Mouse (Mus musculus) small intestine, adult 2 months (tissue): ENCODE results near the gene Them7. TPM values are rescaled to one million over a fixed set of nuclear protein-coding genes. Genes with fewer than 3 reads are reported as not detected.

Source experiments
- H3K27ac ChIP-seq: fragments of 200-500 bp; 2 replicates; pipeline ENCODE4 v1.5.1; 2012; ENCODE audit warnings: low read depth, low read length, control low read depth, inconsistent platforms; ENCODE audit not compliant: insufficient read depth
- H3K27me3 ChIP-seq: fragments of 200-500 bp; 2 replicates; pipeline ENCODE4 v1.6.1; 2012; ENCODE audit warnings: mild to moderate bottlenecking, moderate library complexity, low read length, inconsistent platforms; ENCODE audit not compliant: control insufficient read depth, insufficient read depth
- H3K36me3 ChIP-seq: fragments of 200-500 bp; 2 replicates; pipeline ENCODE4 v1.6.1; 2012; ENCODE audit warnings: mild to moderate bottlenecking, low read length, control low read depth, inconsistent platforms; ENCODE audit not compliant: control insufficient read depth, insufficient read depth
- H3K4me1 ChIP-seq: fragments of 200-500 bp; 2 replicates; pipeline ENCODE4 v1.6.1; 2012; ENCODE audit warnings: low read length, inconsistent platforms, mixed read lengths; ENCODE audit not compliant: control insufficient read depth, insufficient read depth, insufficient read length
- H3K4me3 ChIP-seq: fragments of 200-500 bp; 2 replicates; pipeline ENCODE4 v1.5.1; 2012; ENCODE audit warnings: low read depth, mild to moderate bottlenecking, control low read depth, inconsistent platforms, low read length, moderate library complexity
- CTCF ChIP-seq: fragments of 200-500 bp; IDR thresholded peaks from 2 replicates; pipeline ENCODE4 v1.5.1; 2012; ENCODE audit warnings: low read depth, mild to moderate bottlenecking, control low read depth, inconsistent platforms, low read length, moderate library complexity, mixed read lengths; ENCODE audit not compliant: insufficient replicate concordance, insufficient read length; ENCODE audit errors: extremely low read depth
- POLR2A ChIP-seq: fragments of 200-500 bp; IDR thresholded peaks from 2 replicates; pipeline ENCODE4 v1.6.1; 2012; ENCODE audit warnings: low read depth, mild to moderate bottlenecking, control low read depth, inconsistent platforms, low read length, moderate library complexity
- WGBS: fragments of 180-500 bp; shearing (Covaris S2); methylation state at CpG from one replicate; pipeline ENCODE4 v1.1.7; 2018; 5-methylcytosine and 5-hydroxymethylcytosine counted together
- polyA plus RNA-seq: library from polyadenylated mRNA; depleted of rRNA; stranded (reverse); fragments of >200 nt; gene quantifications from 2 replicates; pipeline ENCODE4 v1.2.3, GENCODE M21; 2012

Them7 gene
- polyA plus RNA-seq, 1 experiment = not detected

DNA sequence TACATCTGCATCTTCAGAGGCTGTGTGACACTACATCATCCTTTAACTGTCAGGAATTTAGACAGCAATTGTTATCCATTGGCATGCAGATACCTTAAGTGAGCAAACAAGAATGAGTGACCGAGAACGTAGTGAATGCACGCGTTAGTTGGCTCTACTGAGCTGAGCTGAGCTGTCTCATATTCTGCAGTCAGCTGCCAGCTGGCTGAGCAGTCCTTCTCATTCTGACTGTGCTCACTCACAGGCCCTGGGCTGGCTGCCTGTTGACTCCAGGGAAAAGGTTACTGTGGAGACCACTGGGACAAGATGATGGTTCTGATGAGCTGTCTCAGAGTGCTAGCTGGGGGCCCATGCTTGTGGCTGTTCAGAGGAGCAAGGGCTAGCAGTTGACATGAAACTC is 184.4 kb downstream of the Them7 start:
- WGBS = 46% methylated on average over 4 of the region's 4 CpGs
- Histone ChIP-seq H3K27me3 (no peaks in the 10 kb centered on the region), H3K36me3 (no peaks in the 10 kb centered on the region), H3K4me1 (no peaks in the 10 kb centered on the region), H3K4me3 (no peak overlapping the region), H3K27ac (no peak overlapping the region)
- TF ChIP-seq CTCF = no peak
- TF ChIP-seq POLR2A = no peak

GRCm38 (mm10) chr2:105409253-105409652 is 185.1 kb downstream of the Them7 start:
- Histone ChIP-seq H3K36me3 (no peaks in the 10 kb centered on the region), H3K27ac (no peak overlapping the region), H3K27me3 (no peaks in the 10 kb centered on the region), H3K4me3 (no peak overlapping the region), H3K4me1 (no peaks in the 10 kb centered on the region)
- TF ChIP-seq POLR2A (no peak), CTCF (no peak)
- 86% methylated on average over 1 of the region's 1 CpGs for whole genome bisulfite sequencing

GRCm38 (mm10) chr2:105414309-105414708 is 190.2 kb downstream of the Them7 start:
- TF ChIP-seq CTCF (no peak), POLR2A (no peak)
- Histone ChIP-seq H3K27me3 (no peaks in the 10 kb centered on the region), H3K4me1 (no peaks in the 10 kb centered on the region), H3K27ac (no peak overlapping the region), H3K36me3 (no peaks in the 10 kb centered on the region), H3K4me3 (no peak overlapping the region)
- WGBS = 34% methylated on average over 2 of the region's 2 CpGs

- Histone ChIP-seq H3K27me3 (no peaks in the 10 kb centered on the region), H3K4me1 (no peaks in the 10 kb centered on the region), H3K4me3 (no peak overlapping the region), H3K36me3 (no peaks in the 10 kb centered on the region), H3K27ac (no peak overlapping the region)
- TF ChIP-seq CTCF = no peak
- TF ChIP-seq POLR2A = no peak
- WGBS = 58% methylated on average over 7 of the region's 7 CpGs
These were observed 192.0 kb downstream of the Them7 start for GRCm38 (mm10) chr2:105416046-105416659.

GRCm38 (mm10) chr2:105416660-105417348 is 192.7 kb downstream of the Them7 start:
- 59% methylated on average over 8 of the region's 8 CpGs for WGBS
- TF ChIP-seq CTCF = no peak
- TF ChIP-seq POLR2A = no peak
- no peaks in the 10 kb centered on the region for H3K4me1 ChIP-seq

GRCm38 (mm10) chr2:105417663-105418062 is 193.5 kb downstream of the Them7 start:
- Histone ChIP-seq H3K36me3 (no peaks in the 10 kb centered on the region), H3K4me1 (no peaks in the 10 kb centered on the region), H3K27me3 (no peaks in the 10 kb centered on the region), H3K27ac (no peak overlapping the region), H3K4me3 (no peak overlapping the region)
- TF ChIP-seq CTCF = no peak
- no peak for TF ChIP-seq POLR2A
- 60% methylated on average over 5 of the region's 5 CpGs for WGBS

More at GRCm38 (mm10) chr2:105416660-105417348, 192.7 kb downstream of the Them7 start:
- no peak overlapping the region for H3K27ac ChIP-seq
- no peaks in the 10 kb centered on the region for H3K36me3 ChIP-seq
- H3K27me3 ChIP-seq = no peaks in the 10 kb centered on the region
- H3K4me3 ChIP-seq = no peak overlapping the region

GRCm38 (mm10) chr2:105418629-105419227 is 194.6 kb downstream of the Them7 start:
- Histone ChIP-seq H3K36me3 (no peaks in the 10 kb centered on the region), H3K27ac (no peak overlapping the region), H3K27me3 (no peaks in the 10 kb centered on the region), H3K4me1 (no peaks in the 10 kb centered on the region), H3K4me3 (no peak overlapping the region)
- WGBS = 88% methylated on average over 12 of the region's 12 CpGs
- TF ChIP-seq CTCF = no peak
- no peak for TF ChIP-seq POLR2A
